Mouse (Mus musculus): ENCODE data around the gene Slc46a3. TPM values are rescaled to one million over a fixed set of nuclear protein-coding genes. Genes with fewer than 3 reads are reported as not detected.
"Not testable (repeated sequence)": the region's sequence is repeated elsewhere in the genome, so short reads cannot be mapped to it uniquely, and the experiment has no call there.

Slc46a3 gene
- 10 to 100 TPM in 1 of 4 experiments, 1 to 10 TPM in 3; 7.9 to 11.4 (median 9.6) TPM for total RNA-seq (2022)

GRCm38 (mm10) chr5:147894455-147895076, at the start of gene Slc46a3:
Gene Slc46a3 (minus strand): TSS chr5:147894815.
- peak; percentile 90 to 96 for DNase-seq (ENCODE audit: low spot score in 2 of 2)

DNA sequence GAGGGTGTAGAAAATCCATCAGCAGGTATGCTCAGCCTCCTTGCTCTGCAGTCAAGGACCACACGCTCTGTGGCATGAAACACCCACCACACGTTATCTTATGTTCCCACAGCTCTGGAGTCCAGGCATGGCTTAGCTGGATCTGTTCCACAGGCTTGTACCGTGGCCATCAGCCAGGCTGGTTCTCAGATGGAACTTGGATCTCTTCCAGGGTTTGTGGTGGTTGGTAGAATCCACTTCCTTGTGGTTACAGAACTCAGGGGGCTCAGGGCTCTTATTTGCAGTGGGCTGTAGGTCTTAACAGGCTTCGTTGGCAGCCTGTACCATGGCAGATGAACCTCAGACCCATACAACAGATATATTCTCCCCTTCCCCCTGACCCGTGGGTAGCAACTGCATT, 44.6 kb upstream of the Slc46a3 start:
- DNase-seq (ENCODE audit: low spot score in 2 of 2), result peak in 1 of 2 experiments; percentile 35

GRCm38 (mm10) chr5:147935096-147935495, 40.5 kb upstream of the Slc46a3 start:
- DNase-seq (ENCODE audit: low spot score in 2 of 2), result no peak

DNA sequence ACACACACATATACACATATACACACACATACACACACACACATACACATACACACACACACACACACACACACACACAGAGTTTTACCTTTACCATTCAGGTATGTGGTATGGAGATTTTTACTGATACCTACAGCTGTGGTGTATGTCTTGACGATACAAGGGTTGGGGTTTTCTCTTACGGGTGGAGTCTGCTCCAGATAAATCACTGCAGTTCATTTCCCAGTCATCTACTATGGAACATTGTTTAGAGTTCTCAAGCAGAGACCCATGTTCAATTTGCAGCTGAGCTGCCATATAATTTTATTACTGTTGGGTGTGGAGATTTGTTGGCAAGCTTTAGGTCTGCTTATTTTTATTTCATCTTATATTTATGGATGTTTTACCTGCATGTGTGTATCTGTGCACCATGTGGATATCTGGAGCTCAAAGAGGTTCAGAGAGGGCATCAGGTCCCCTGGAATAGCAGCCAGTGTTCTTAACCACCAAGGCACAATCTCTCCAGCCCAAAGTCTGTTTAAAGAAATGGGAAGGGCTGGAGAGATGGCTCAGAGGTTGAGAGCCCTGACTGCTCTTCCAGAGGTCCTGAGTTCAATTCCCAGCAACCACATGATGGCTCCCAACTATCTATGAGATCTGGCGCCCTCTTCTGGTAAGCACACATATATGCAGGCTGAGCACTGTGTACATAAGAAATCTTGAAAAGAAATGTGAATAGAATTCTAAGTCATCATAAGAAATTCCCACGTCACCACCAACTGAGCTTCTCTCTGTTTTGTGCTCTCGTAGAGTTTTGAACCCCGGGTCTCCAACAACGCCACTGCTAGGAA, 34.3 kb upstream of the Slc46a3 start:
- no peak for DNase-seq (ENCODE audit: low spot score in 2 of 2)

DNA sequence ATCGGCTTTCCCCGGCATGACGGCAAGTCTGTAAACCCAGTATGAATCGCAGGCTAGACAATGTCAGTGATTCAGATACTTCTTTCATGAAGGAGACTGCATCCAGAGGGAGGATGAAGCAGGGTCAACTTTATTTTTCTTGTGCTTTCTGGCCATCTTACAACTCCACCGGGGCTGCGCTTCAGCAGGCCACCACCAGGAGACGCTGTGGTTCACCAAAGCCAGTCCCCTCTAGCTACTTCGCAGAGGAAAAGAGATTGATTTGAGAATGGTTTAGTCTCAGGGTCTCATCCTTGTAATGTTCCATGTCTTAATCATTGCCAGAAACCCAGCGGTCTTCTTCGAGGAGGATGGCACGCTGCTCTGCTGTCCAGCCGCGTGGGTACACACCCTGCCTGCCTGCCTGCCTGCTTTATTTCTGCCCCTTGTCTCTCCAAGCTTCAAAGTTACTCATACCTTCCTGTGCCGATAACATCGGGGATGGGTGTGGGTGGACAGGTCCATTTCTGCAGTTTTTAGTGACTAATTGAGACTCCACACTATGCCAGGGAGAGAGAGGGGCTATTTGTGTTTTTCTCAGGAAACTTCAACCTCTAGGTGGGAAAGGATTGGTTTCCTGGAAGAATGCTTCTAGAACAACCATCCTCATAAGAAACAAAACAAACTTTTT, 31.5 kb upstream of the Slc46a3 start:
- DNase-seq (ENCODE audit: low spot score in 2 of 2), result no peak

GRCm38 (mm10) chr5:147924621-147925020, 30.0 kb upstream of the Slc46a3 start:
- no peak for DNase-seq (ENCODE audit: low spot score in 2 of 2)

GRCm38 (mm10) chr5:147918044-147918846, 23.6 kb upstream of the Slc46a3 start:
- DNase-seq (ENCODE audit: low spot score in 2 of 2), result no peak

DNA sequence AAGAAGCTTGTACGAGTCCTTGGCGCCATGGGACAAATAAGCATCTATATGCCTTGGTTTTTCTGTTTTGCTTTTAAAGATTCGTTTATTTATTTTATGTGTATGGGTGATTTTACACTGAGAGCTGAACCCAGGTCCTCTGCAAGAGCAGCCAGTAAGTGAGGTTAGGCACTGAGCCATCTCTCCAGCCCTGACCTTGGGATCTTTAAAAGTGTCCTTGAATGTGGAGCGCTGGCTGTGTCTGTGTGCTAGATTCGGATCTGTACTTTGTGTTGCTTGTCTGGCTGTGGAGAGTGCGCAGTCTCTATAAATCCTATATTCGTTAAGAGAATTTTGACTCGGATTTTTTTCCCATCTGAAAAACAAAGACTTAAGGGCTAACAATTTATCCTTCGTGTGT, 21.6 kb upstream of the Slc46a3 start:
- DNase-seq (ENCODE audit: low spot score in 2 of 2), result no peak

- DNase-seq (ENCODE audit: low spot score in 2 of 2), result no peak
Observed at GRCm38 (mm10) chr5:147915038-147915566, 20.5 kb upstream of the Slc46a3 start.

- DNase-seq (ENCODE audit: low spot score in 2 of 2), result no peak
Observed at GRCm38 (mm10) chr5:147913241-147913842, 18.7 kb upstream of the Slc46a3 start.

DNA sequence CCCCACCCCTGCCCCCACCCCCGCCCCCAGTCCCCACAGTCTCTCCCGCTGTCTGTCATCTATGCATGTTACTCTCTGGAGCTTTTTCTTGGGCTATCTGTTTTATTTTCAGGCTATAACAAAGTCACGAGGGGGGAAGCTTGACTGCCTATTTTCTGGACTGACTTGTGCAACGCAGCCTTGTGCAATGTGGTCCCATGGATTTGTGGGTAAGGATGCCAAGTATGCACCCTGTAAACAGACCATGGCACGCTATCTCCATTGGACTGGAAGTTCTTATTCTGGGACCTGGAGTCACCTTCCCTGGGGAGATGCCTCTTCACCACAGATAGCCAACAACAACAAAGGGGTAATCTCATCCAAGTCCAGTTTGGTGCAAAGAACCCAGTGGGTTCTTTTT, 17.1 kb upstream of the Slc46a3 start:
- DNase-seq (ENCODE audit: low spot score in 2 of 2), result no peak

DNA sequence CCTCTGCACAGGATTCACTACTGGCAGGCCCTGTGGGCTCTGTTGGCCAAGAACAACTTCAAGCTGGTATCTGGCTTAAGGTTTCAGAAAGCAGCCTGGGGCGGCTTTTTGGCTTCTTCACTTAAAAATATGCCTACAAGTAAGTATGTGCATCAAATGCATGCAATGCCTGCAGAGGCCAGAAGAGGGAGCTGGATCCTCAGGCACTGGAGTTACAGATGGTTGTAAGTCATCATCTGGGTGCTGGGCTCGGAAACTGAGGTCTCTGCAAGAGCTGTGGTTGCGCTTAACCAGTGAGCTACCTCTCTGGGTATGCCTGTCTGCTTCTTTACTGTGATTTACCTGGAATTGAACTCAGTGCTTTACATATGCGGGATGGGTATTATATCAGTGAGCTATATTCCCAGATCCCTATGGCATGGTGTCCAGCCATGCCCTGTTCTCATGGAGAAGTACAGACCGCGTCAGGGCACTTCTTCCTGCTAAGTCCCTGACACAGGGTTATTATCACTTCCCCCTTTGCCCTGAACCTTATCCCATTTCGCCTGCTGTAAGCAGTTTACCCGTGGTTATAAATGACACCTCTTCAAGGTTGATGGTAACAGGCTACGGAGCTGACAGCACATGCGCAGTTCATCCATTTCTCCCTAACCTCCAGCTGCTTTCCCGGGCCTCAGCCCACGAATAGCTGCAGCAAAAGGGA, 16.3 kb upstream of the Slc46a3 start:
- no peak for DNase-seq (ENCODE audit: low spot score in 2 of 2)

- DNase-seq (ENCODE audit: low spot score in 2 of 2), result no peak
Observed at GRCm38 (mm10) chr5:147907851-147908250, 13.2 kb upstream of the Slc46a3 start.

DNA sequence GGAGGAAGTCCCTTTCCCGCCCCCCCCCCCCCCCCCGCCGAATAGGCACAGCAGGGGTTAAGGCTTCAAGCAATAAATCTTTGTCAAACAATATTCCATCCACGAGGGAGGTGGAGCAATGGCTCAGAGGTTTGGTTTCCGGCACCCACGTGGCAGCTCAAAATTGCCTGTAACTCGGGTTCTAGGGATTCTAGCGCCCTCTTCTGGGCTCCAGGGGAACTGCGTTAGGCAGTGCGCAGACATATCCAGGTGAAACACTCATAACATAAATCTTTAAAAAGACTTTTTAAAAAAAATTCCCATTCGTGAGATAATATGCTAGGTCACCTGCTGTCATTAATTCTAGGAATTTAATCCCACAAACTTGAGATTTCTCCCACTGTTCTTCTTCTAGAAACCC, 12.5 kb upstream of the Slc46a3 start:
- no peak for DNase-seq (ENCODE audit: low spot score in 2 of 2)

- no peak for DNase-seq (ENCODE audit: low spot score in 2 of 2)
Observed at GRCm38 (mm10) chr5:147903166-147903565, 8.6 kb upstream of the Slc46a3 start.

- DNase-seq (ENCODE audit: low spot score in 2 of 2), result no peak
Observed at GRCm38 (mm10) chr5:147902008-147902757, 7.6 kb upstream of the Slc46a3 start.

DNA sequence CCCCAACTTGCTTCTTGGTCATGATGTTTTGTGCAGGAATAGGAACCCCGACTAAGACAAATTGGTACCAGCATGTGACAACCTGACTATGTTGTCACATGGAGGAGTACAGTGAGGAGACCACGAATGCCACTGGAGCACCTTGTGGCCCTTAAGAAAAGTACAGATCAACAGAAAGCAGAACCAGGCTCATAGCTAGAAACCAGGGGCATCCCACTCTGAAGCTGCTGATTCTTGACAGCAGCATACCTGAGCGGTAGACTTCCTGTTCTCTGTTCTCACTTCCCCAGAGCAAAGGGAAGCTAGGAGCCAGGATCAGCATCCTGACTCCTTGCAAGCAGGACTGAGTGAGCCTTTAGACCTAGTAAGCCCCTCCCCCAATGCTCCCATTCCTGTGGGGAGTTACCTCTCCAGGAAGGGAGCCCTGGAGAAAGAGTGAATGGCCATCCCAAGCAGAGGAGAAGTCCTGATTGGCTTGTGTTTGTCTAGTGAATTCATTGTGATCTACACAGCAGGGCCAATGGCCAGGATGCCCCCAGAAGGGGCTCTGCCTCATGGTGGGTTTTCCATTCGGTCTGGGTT, 4.4 kb upstream of the Slc46a3 start:
- DNase-seq (ENCODE audit: low spot score in 2 of 2), result no peak

DNA sequence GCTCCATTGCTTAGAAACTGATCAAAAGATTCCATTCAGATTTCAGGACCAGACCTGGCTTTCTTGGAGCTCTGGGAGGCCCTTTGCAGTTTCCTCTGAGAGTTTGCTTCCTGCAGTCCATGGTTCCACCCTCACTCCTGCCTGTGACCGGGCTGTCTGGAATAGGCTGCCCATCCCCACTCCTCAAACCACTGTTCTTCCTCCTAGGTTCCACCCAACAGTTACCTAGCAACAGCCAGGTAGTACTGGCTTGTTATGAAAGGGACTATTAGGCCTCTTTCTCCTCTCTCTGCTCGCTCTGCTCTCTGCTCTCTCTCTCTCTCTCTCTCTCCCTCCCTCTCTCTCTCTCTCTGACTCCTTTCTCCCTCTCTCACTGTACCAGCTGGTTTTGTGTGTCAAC, 3.6 kb upstream of the Slc46a3 start:
- no peak for DNase-seq (ENCODE audit: low spot score in 2 of 2)

- DNase-seq (ENCODE audit: low spot score in 2 of 2), result not testable (repeated sequence)
Observed at GRCm38 (mm10) chr5:147896501-147896900, 1.9 kb upstream of the Slc46a3 start.

Measured in layer of hippocampus, adult 8-10 months (tissue).